Mouse (Mus musculus): ENCODE data around the gene Wdr95.

The Wdr95 gene

GRCm38 (mm10) chr5:149623815-149624675 lies 95.6 kb downstream of the Wdr95 start:
- DNase-seq (ENCODE audit: low spot score) = peak; percentile 65

GRCm38 (mm10) chr5:149625547-149625946 lies 97.1 kb downstream of the Wdr95 start:
- no peak for DNase-seq (ENCODE audit: low spot score)

GRCm38 (mm10) chr5:149634409-149635035 lies 106.0 kb downstream of the Wdr95 start:
- no peak for DNase-seq (ENCODE audit: low spot score)

DNA sequence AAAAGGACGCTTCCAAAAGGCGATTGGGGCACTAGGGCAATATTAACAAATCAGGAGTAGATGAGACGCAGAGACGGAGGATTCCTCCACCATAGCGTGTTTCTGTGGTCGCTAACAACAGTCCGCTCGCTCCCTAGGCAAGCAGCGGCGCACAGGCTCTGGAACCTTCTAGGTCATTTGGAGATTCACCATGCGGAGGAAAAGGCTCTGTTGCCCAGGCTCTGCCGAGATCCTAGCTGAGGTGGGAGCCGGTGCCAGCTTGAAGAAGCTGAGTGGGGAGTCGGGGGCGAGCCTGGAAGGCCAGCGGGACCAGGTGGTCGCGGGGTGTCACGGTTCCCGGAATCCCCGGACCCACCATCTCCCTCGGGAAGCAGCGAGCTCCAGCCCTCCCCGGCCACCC lies 107.1 kb downstream of the Wdr95 start:
- no peak for DNase-seq (ENCODE audit: low spot score)

GRCm38 (mm10) chr5:149636075-149636920 lies 107.8 kb downstream of the Wdr95 start, which contains the start of gene Hsph1:
Gene Hsph1, minus strand, starts transcription at chr5:149636376.
- peak; percentile 95 for DNase-seq (ENCODE audit: low spot score)

DNA sequence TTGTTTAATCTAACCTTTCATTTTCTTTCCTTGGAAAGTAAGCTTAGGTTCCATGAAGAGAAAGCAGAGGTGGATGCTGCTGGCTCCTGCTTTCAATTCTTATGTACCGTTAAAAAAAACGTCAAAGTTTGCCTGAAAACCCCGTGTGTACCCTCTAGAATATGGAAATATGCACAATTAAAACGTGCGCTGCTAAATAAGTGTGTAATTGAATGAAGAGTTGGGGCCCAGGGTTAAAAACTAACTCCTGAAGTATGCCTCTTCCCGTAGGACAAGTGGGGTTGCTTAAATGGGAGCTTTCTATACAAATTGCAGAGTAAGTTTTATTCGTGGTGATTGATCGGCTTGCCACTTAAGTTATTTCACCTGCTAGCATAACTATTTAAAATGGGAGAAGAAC lies 108.8 kb downstream of the Wdr95 start:
- no peak for DNase-seq (ENCODE audit: low spot score)

- no peak for DNase-seq (ENCODE audit: low spot score)
These were observed 112.9 kb downstream of the Wdr95 start for GRCm38 (mm10) chr5:149641277-149641892.

- DNase-seq (ENCODE audit: low spot score) = no peak
These were observed 113.9 kb downstream of the Wdr95 start for GRCm38 (mm10) chr5:149642366-149642765.

GRCm38 (mm10) chr5:149642783-149643509 lies 114.5 kb downstream of the Wdr95 start:
- no peak for DNase-seq (ENCODE audit: low spot score)

DNA sequence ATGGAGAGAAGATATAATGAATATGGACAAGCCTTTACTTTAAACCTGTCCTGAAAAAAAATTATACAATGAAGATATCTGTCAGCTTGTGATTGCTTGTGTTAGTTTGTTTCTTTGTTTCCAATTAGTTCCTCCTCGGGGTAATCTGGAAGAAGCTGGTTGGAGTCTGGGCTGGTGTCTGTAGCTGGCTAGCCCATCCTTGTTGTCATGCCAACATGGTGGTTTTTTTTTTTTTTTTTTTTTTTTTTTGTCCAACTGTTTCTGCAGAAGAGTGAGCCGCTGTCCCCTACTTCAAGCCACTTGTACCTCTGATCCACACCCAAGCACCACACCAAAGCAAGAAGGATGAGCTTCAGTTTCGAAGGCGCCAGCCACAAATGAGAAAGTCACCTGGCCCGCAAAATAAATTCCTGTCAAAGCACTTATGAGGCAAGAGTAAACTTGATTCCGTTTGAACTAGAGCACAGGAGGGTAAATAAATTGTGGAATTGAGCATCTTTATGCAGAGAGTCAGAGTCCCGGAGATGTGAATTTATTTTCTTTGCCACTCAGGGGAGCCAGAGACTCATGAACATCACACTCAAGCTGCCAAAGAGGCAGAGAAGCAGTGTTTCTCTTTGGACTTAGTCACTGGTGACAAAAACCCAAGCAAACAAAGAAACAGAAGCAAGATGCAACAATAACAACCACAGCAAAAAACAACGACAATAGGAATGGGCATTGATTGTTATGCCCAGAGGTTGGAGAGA lies 119.1 kb downstream of the Wdr95 start:
- DNase-seq (ENCODE audit: low spot score) = no peak

DNA sequence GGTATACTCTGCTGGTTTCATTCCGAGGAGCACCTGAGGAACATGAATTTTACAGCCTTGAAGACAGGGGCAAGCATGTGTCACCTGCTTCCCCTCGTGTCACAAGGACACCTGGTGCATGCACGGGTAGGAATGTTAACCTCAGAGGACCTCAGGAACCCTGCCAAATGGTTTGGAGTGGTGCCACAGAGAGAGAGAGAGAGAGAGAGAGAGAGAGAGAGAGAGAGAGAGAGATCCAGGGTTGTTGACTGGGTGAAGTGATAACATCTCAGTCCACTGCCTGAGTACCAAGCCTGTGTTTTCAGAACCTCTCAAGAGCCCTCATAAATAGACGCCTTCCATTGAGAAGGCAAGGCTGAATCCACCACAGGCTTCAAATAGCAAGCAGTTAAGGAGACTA lies 119.7 kb downstream of the Wdr95 start:
- no peak for DNase-seq (ENCODE audit: low spot score)

- DNase-seq (ENCODE audit: low spot score) = peak; percentile 85
These were observed 120.5 kb downstream of the Wdr95 start for GRCm38 (mm10) chr5:149648895-149649406.

DNA sequence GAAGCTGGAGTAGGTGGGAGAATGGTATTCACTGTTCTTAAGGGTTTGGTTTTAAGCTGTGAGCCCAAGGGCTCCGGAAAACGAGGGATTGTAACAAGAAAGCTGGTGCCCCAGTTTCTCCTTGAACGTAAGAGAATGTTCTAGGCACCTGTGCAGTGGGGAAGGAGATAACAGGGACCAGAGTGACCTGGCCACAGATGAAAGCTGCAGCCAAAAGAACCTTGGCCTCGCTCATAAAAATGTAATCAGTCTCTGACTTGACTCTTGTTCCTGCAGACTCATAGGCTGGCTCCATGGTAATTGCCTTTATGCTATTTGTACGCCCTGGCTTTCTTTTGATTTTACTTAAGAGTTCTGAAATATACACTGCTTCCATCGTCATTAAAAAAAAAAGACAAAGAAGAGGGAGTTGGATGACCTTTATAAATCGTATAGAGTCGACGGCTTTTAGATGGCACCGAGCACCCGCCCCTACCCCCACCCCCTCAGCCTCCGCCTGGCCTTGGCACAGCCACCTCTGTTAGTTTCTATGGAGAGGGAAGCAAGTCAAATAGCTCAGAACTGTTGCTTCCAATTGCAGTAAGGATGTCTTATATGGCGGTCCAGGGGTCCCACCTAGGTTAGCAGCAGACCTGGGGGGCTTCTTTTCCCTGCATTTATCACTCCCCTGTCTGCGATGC lies 121.2 kb downstream of the Wdr95 start:
- no peak for DNase-seq (ENCODE audit: low spot score)

DNA sequence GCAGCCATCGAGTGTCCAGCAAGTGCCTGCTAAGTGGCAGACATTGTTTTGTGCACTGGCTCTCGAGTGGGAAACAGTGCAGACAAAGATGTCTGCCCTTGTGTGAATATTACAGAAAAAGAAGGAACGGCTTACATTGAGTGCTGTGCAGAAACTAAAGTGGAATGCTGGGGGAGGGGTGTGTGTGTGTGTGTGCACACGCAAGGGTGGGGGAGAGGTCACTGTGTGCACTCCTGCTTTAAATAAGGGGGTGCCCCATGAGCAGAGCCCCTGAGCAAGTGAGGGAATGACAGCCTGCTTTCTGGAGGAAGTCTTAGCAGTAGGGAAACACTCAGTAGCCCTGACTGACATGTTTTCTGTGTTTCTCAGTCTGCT lies 121.7 kb downstream of the Wdr95 start:
- DNase-seq (ENCODE audit: low spot score) = no peak

DNA sequence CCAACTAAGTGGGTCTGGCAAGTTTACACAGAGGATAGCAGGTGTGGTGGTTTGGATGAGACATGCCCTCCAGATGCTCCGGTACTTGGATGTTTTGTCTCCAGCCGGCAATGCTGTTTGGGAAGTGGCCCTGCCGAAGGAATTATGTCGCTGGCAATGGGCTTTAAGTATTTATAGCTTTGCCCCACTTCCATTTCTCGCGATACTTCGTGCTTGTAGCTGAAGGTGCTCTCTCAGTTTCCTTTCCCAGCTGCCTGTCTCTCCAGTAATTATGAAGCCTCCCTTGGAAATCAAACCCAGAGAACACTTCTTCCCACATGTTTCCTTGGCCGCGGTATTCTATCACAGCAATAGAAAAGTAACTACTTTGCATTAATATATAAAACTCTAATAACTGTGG lies 127.2 kb downstream of the Wdr95 start:
- DNase-seq (ENCODE audit: low spot score) = no peak

GRCm38 (mm10) chr5:149658022-149658421 lies 129.5 kb downstream of the Wdr95 start:
- no peak for DNase-seq (ENCODE audit: low spot score)

DNA sequence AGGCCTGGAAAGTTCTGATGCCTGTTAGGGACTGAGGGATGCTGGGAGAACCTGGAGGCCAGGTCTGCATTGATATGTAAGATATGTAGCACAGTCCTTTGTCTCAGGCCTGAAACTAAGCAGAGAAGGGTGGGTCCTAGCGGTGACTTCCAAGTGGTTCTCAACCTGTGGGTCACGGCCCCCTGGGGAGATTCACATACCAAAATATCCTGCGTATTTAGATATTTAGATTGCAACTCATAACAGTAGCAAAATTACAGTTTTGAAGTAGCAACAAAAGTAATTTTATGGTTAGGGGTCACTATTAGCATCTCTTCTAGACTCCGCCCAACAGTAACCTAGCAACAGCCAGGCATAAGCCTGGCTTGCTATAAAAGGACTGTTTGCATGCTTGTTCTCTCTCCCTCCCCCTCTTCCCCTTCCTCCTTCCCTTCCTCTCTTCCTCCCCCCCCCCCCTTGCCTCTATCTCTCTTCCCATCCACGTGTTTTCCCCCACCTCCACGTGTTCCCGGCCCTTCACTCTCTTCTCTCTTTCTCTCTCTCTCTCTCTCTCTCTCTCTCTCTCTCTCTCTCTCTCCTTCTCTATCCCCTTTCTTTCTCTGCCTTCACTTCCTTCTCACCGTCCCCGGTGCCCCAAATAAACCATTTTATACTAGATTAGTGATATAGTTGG lies 130.4 kb downstream of the Wdr95 start:
- no peak for DNase-seq (ENCODE audit: low spot score)

DNA sequence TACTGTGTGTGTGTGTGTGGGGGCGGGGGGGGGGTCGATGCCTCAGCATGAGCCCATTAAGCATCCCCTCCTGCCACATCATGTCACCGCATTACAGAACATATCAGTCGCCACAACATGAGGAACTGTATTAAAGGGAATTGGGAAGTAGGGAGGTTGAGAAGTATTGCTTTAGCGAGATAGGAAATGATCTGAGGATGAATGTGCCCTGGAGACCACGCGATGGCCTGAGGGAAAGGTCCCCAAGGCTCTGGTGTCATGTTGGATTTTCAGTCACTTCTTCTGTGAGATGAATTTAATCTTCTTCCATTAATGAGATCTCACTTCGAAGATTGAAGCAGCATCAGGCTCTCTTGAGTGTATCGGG lies 130.9 kb downstream of the Wdr95 start:
- no peak for DNase-seq (ENCODE audit: low spot score)

DNA sequence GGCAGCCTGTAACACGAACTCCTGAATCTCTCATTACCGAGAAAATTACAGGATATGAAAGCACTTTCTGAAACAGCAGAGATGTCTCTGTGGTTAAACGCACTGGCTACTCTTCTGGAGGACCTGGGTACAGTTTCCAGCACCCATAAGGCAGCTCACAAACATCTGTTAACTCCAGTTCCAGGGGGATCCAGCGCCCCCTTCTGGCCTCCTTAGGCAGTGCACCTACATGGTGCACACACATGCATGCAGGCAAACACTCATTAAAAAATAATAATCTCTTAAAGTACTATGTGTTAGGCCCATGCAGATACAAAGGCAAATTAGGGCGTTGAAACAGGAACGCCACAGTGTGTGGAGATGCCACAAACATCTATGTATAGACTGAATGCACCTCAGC lies 132.9 kb downstream of the Wdr95 start:
- no peak for DNase-seq (ENCODE audit: low spot score)

Measured in c-Kit-positive CD71-positive TER-119-positive erythroid progenitor cells, embryonic 14.5 days (primary cell).